Mouse (Mus musculus): ENCODE data around the gene Neil3. TPM values are rescaled to one million over a fixed set of nuclear protein-coding genes. Genes with fewer than 3 reads are reported as not detected.
A peak's percentile ranks its signal among the peaks of the same experiment; 100 is the strongest.

The Neil3 gene
- 3.8 and 6.0 TPM in 2 replicates for polyA plus RNA-seq (2014; fragmentation: Nextera tagmentation; extraction: Ambion mirVana)

DNA sequence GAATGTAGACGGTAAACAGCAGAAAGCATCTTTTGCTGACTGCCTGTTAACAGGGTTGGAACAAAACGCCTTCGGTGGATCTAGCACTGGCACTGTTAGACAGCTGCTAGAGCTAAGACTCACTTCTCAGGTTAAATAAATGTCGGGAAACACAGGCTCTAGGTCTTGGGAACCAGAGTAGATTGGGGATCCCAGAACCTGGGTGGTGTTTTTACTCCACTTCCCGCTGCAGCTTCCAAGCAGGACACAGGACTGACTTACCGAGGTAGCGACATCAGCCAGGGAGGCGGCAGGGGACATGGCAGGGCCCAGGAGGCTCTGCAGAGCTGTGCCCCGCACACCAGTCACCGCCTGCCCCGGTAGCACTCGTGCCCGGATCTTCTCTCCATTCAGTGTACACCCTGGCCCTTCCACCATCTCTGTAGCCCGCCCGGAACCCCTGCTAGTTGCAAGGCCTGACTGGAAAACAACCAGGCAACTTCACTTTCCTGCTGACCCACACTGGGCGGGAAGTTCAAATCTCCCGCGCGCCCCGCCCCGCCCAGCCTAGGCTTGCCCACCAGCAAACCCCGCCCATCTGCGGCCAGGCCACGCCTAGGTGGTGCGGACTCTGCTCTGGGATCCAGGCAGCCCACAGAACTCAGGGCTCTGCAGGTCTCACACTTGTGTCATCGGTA is at the start of gene Neil3:
TSS of gene Neil3 (minus strand) at position 571 of the 677 bp plus-strand sequence.
- Histone ChIP-seq H3K4me2 (ENCODE audit: low read length) (peak within 1 kb of the TSS; percentile 72), H3K9me3 (ENCODE audit: control insufficient read depth, low read length) (no peaks in the 10 kb centered on the region), H3K27ac (replicated peaks; ENCODE audit: low read depth, low read length) (no peak within 1 kb of the TSS), H3K4me1 (ENCODE audit: control insufficient read depth, insufficient read depth, low read length) (no peaks in the 10 kb centered on the region), H3K36me3 (ENCODE audit: control insufficient read depth, insufficient read depth, low read length) (no peaks in the 10 kb centered on the region), H3K4me3 (replicated peaks; ENCODE audit: low read depth, low read length) (peak within 1 kb of the TSS; percentile 40), H3K27me3 (ENCODE audit: control insufficient read depth, insufficient read depth, low read length) (no peaks in the 10 kb centered on the region), H3K9ac (replicated peaks; ENCODE audit: low read length) (peak within 1 kb of the TSS; percentile 28)
- ATAC-seq (ENCODE audit: low FRiP score, low TSS enrichment): peak; percentile 93
- under 1% methylated on average over 26 of the region's 26 CpGs for WGBS
- DNase-seq: peak; percentile 77

DNA sequence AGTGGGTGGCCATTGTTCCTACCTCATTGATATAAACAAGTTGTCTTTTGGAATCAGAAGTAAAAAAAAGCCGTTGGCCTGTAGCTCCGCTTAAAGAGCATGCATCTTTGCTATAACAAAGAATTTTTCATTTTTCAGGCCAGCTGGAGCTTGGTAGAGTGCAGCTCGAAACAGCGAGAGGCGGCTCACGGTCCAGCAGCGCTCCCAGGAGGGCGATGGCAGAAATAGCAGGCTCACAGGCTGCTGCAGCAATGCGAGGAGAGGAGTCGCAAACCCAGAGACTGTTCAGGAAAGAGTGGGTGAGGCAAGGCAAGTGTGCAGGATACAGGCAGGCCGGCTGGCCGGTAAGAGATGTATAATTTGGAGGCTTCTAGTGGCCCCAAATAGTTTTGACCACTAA is 42.0 kb upstream of the Neil3 start:
- Histone ChIP-seq H3K36me3 (ENCODE audit: control insufficient read depth, insufficient read depth, low read length) (no peaks in the 10 kb centered on the region), H3K9me3 (ENCODE audit: control insufficient read depth, low read length) (no peaks in the 10 kb centered on the region), H3K4me2 (ENCODE audit: low read length) (no peak overlapping the region), H3K27ac (replicated peaks; ENCODE audit: low read depth, low read length) (no peak overlapping the region), H3K9ac (replicated peaks; ENCODE audit: low read length) (no peak overlapping the region), H3K4me3 (replicated peaks; ENCODE audit: low read depth, low read length) (no peak overlapping the region), H3K27me3 (ENCODE audit: control insufficient read depth, insufficient read depth, low read length) (no peaks in the 10 kb centered on the region), H3K4me1 (ENCODE audit: control insufficient read depth, insufficient read depth, low read length) (0 out of 2 replicates have a peak, but pooled peaks cover 3% of the 10 kb centered on the region)
- ATAC-seq (ENCODE audit: low FRiP score, low TSS enrichment) (peak; percentile 84), DNase-seq (peak; percentile 90)
- WGBS: 16% methylated on average over 12 of the region's 12 CpGs

DNA sequence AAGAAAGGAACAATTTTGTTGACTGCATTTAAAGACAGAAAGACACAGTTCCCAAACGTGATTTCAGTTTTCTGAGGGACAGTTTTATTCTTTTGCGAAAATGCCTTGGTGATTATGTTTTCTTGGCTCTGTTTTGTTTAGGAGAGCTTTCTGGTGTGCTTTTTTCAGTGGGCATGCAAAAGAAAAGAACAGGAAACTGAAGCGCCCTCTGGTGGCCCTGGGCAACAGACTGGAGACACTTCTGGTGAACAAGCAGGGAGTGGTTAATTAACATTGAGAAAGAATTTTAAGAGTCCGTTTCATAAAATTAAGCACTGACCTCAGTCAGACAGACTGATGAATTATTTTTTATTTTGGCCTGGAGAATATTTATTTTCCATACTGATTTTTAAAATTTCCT is 25.1 kb upstream of the Neil3 start:
- no peak for ATAC-seq (ENCODE audit: low FRiP score, low TSS enrichment)
- Histone ChIP-seq H3K9ac (replicated peaks; ENCODE audit: low read length) (no peak overlapping the region), H3K4me3 (replicated peaks; ENCODE audit: low read depth, low read length) (no peak overlapping the region), H3K4me2 (ENCODE audit: low read length) (no peak overlapping the region), H3K9me3 (ENCODE audit: control insufficient read depth, low read length) (no peaks in the 10 kb centered on the region), H3K27me3 (ENCODE audit: control insufficient read depth, insufficient read depth, low read length) (no peaks in the 10 kb centered on the region), H3K36me3 (ENCODE audit: control insufficient read depth, insufficient read depth, low read length) (no peaks in the 10 kb centered on the region), H3K4me1 (ENCODE audit: control insufficient read depth, insufficient read depth, low read length) (no peaks in the 10 kb centered on the region), H3K27ac (replicated peaks; ENCODE audit: low read depth, low read length) (no peak overlapping the region)
- DNase-seq: peak; percentile 68
- WGBS: 43% methylated on average over 4 of the region's 4 CpGs

DNA sequence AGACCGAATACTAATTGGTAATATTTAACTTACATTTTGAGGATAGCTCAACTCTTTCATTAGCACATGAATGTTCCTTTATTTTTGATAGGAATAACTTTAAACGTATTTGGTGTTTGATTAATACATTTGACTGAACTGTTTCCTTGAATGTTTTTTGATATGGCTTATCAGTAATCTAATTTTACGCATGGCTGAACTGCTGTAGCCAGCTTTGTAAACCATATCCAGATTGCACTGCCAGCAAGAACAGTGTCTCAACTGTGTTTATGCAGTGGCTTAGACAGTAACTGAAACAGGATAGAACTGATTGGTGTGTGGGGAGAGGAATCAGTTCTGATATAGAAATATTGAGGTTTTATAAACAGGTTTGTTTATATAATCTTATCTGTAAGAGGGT is 22.6 kb upstream of the Neil3 start:
- H3K27ac ChIP-seq (replicated peaks; ENCODE audit: low read depth, low read length): no peak overlapping the region
- no peak overlapping the region for H3K9ac ChIP-seq (replicated peaks; ENCODE audit: low read length)
- H3K4me1 ChIP-seq (ENCODE audit: control insufficient read depth, insufficient read depth, low read length): no peaks in the 10 kb centered on the region
- DNase-seq: no peak
- no peaks in the 10 kb centered on the region for H3K27me3 ChIP-seq (ENCODE audit: control insufficient read depth, insufficient read depth, low read length)
- H3K4me3 ChIP-seq (replicated peaks; ENCODE audit: low read depth, low read length): no peak overlapping the region
- H3K9me3 ChIP-seq (ENCODE audit: control insufficient read depth, low read length): no peaks in the 10 kb centered on the region
- H3K4me2 ChIP-seq (ENCODE audit: low read length): no peak overlapping the region
- no peaks in the 10 kb centered on the region for H3K36me3 ChIP-seq (ENCODE audit: control insufficient read depth, insufficient read depth, low read length)
- WGBS: 69% methylated on average over 3 of the region's 3 CpGs
- no peak for ATAC-seq (ENCODE audit: low FRiP score, low TSS enrichment)

DNA sequence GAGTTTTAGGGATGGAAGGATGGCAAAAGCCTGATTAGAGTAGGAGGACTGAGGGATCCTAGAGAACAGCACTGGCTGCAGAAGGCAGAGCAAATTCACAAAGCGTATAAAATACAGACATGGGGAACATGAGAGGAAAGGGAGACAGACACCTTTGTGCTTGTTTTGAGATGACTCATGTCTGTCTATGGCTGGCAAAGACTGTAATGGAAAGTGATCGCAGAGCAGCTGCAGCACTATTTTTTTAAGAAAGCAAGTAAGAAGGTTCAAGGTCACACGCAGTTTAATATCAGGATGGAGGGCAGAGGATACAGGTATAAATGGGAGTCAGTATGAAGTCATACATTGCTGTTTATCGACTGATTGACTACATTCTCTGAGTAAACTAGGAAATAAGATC is 8.2 kb downstream of the Neil3 start:
- no peaks in the 10 kb centered on the region for H3K36me3 ChIP-seq (ENCODE audit: control insufficient read depth, insufficient read depth, low read length)
- no peaks in the 10 kb centered on the region for H3K27me3 ChIP-seq (ENCODE audit: control insufficient read depth, insufficient read depth, low read length)
- WGBS: 95% methylated on average over 4 of the region's 4 CpGs
- H3K4me3 ChIP-seq (replicated peaks; ENCODE audit: low read depth, low read length): no peak overlapping the region
- ATAC-seq (ENCODE audit: low FRiP score, low TSS enrichment) (no peak), DNase-seq (no peak)
- H3K4me2 ChIP-seq (ENCODE audit: low read length): no peak overlapping the region
- no peak overlapping the region for H3K27ac ChIP-seq (replicated peaks; ENCODE audit: low read depth, low read length)
- H3K9me3 ChIP-seq (ENCODE audit: control insufficient read depth, low read length): peaks cover 4% of the 10 kb centered on the region; the same call in 1 of the 2 replicates
- no peak overlapping the region for H3K9ac ChIP-seq (replicated peaks; ENCODE audit: low read length)
- no peaks in the 10 kb centered on the region for H3K4me1 ChIP-seq (ENCODE audit: control insufficient read depth, insufficient read depth, low read length)

DNA sequence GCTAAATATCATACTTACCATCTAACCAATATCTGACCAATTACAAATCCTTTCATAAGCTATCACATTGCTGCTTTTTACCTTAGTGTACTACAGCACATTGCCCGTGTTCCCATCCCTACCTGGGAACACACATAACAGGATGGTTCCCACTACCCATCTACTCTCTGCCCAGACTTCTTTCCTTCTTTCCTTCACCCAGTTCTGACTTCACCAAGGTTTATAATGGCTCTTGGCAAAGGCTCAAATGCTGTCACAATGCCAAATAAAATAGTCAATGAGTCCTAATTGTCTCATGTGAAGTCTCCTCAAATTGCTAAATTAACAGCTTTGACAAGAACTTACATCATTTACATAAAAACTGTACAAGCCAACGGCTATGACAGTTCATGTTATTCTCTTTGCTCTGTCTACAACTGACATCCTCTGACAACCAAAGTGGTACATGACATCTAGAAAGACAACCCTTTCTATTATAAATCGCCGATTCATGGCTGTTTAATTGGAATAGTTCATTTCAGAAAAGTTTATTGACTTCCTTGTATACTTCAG is 9.9 kb downstream of the Neil3 start:
- Histone ChIP-seq H3K36me3 (ENCODE audit: control insufficient read depth, insufficient read depth, low read length) (no peaks in the 10 kb centered on the region), H3K27me3 (ENCODE audit: control insufficient read depth, insufficient read depth, low read length) (no peaks in the 10 kb centered on the region), H3K4me2 (ENCODE audit: low read length) (no peak overlapping the region), H3K4me3 (replicated peaks; ENCODE audit: low read depth, low read length) (no peak overlapping the region), H3K27ac (replicated peaks; ENCODE audit: low read depth, low read length) (no peak overlapping the region), H3K9ac (replicated peaks; ENCODE audit: low read length) (no peak overlapping the region), H3K9me3 (ENCODE audit: control insufficient read depth, low read length) (peaks cover 4% of the 10 kb centered on the region; the same call in 1 of the 2 replicates), H3K4me1 (ENCODE audit: control insufficient read depth, insufficient read depth, low read length) (no peaks in the 10 kb centered on the region)
- 91% methylated on average over 4 of the region's 4 CpGs for WGBS
- ATAC-seq (ENCODE audit: low FRiP score, low TSS enrichment) (no peak), DNase-seq (no peak)

DNA sequence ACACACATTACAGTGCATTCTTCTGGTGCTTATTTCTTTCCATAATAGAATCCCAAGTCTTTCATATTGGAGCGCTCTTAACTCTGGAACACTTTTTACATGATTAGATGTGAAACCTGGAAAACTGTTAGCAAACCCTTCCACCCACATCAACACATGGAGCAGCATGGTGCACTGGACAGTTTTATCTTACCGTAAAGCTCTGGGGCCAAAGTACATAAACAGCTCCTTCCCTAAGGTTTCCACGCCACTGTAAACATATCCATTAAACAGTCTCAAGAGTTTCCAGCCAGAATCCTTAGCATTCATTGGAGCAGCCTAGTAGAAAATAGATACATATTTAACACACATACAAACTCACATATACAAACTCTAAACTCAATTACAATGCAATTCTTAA is 15.4 kb downstream of the Neil3 start:
- 93% methylated on average over 3 of the region's 3 CpGs for WGBS
- no peak overlapping the region for H3K27ac ChIP-seq (replicated peaks; ENCODE audit: low read depth, low read length)
- no peaks in the 10 kb centered on the region for H3K36me3 ChIP-seq (ENCODE audit: control insufficient read depth, insufficient read depth, low read length)
- H3K4me3 ChIP-seq (replicated peaks; ENCODE audit: low read depth, low read length): no peak overlapping the region
- no peak overlapping the region for H3K4me2 ChIP-seq (ENCODE audit: low read length)
- no peak overlapping the region for H3K9ac ChIP-seq (replicated peaks; ENCODE audit: low read length)
- no peaks in the 10 kb centered on the region for H3K4me1 ChIP-seq (ENCODE audit: control insufficient read depth, insufficient read depth, low read length)
- no peak for DNase-seq
- peaks cover 4% of the 10 kb centered on the region; the same call in 1 of the 2 replicates for H3K9me3 ChIP-seq (ENCODE audit: control insufficient read depth, low read length)
- ATAC-seq (ENCODE audit: low FRiP score, low TSS enrichment): no peak
- H3K27me3 ChIP-seq (ENCODE audit: control insufficient read depth, insufficient read depth, low read length): no peaks in the 10 kb centered on the region

DNA sequence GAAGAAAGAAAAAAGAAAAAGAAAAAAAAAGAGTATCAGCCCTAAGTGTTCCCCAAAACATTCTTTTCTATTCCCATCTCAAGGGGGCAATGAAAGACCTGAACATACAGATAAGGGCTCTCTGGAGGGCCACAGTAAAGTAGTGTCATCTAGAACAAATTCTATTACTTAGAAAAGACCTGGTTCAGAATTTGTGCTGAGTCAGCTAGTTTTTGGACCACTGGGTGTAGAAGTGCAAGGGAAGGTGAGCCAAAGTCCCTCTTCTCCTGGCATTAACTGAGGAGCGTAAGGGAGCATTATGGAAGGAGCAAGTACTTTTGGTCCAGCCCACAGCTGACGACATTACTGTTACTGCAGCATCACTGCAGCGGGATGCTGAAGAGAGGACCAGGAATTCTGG is 19.7 kb downstream of the Neil3 start:
- 99% methylated on average over 3 of the region's 3 CpGs for WGBS
- DNase-seq: no peak
- no peak overlapping the region for H3K27ac ChIP-seq (replicated peaks; ENCODE audit: low read depth, low read length)
- H3K4me3 ChIP-seq (replicated peaks; ENCODE audit: low read depth, low read length): no peak overlapping the region
- no peak overlapping the region for H3K9ac ChIP-seq (replicated peaks; ENCODE audit: low read length)
- no peaks in the 10 kb centered on the region for H3K9me3 ChIP-seq (ENCODE audit: control insufficient read depth, low read length)
- H3K36me3 ChIP-seq (ENCODE audit: control insufficient read depth, insufficient read depth, low read length): no peaks in the 10 kb centered on the region
- no peaks in the 10 kb centered on the region for H3K27me3 ChIP-seq (ENCODE audit: control insufficient read depth, insufficient read depth, low read length)
- no peaks in the 10 kb centered on the region for H3K4me1 ChIP-seq (ENCODE audit: control insufficient read depth, insufficient read depth, low read length)
- no peak for ATAC-seq (ENCODE audit: low FRiP score, low TSS enrichment)
- no peak overlapping the region for H3K4me2 ChIP-seq (ENCODE audit: low read length)

DNA sequence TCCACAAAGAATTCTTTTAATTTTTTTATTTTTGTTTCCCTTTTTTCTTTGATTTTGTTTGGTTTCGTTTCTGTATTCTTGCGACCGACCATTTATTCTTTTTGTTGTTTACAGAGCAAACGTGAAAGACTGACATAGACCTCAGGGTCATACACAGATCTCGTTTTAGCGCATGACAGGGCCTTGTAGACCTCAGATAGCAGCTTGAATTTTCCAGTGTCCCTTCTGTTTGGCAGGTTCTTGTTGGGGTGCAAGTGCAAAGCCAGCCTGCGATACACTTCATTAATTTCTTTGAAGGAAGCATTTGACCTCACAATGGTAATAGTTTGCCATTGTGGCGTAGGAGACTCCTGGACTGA is 24.6 kb downstream of the Neil3 start:
- no peak for DNase-seq
- no peaks in the 10 kb centered on the region for H3K27me3 ChIP-seq (ENCODE audit: control insufficient read depth, insufficient read depth, low read length)
- H3K27ac ChIP-seq (replicated peaks; ENCODE audit: low read depth, low read length): no peak overlapping the region
- H3K9ac ChIP-seq (replicated peaks; ENCODE audit: low read length): no peak overlapping the region
- H3K9me3 ChIP-seq (ENCODE audit: control insufficient read depth, low read length): no peaks in the 10 kb centered on the region
- no peaks in the 10 kb centered on the region for H3K4me1 ChIP-seq (ENCODE audit: control insufficient read depth, insufficient read depth, low read length)
- no peak overlapping the region for H3K4me3 ChIP-seq (replicated peaks; ENCODE audit: low read depth, low read length)
- 79% methylated on average over 8 of the region's 8 CpGs for WGBS
- no peak overlapping the region for H3K4me2 ChIP-seq (ENCODE audit: low read length)
- no peak for ATAC-seq (ENCODE audit: low FRiP score, low TSS enrichment)
- H3K36me3 ChIP-seq (ENCODE audit: control insufficient read depth, insufficient read depth, low read length): no peaks in the 10 kb centered on the region
